Mouse (Mus musculus) adrenal gland, postnatal 10 days (tissue): ENCODE data around the gene Dpp8. TPM values are rescaled to one million over a fixed set of nuclear protein-coding genes. Genes with fewer than 3 reads are reported as not detected.
A peak's percentile ranks its signal among the peaks of the same experiment; 100 is the strongest.
"Not testable (repeated sequence)": the region's sequence is repeated elsewhere in the genome, so short reads cannot be mapped to it uniquely, and the experiment has no call there.

ENCODE experiments used
- DNase-seq: peaks from one replicate; pipeline ENCODE4 v3.0.0; 2021; ENCODE audit warnings: mixed read lengths
- long read RNA-seq, 2 experiments: library from polyadenylated mRNA; stranded (forward); transcript quantifications; one replicate each; pipeline ENCODE4 v2.0.0; 2021
- total RNA-seq, 2 experiments: library from RNA; stranded (reverse); gene quantifications; 2 replicates each; pipeline ENCODE4 v1.2.3; 2021

Gene Dpp8
- 10 to 100 TPM; 74.0 to 86.7 TPM for total RNA-seq
- long read RNA-seq, experiment 1, full-length matches to known transcripts: 19 of 37 reads
- long read RNA-seq, experiment 1, partial matches to known transcripts: 10 of 37 reads
- long read RNA-seq, experiment 1, other reads (novel, unspliced or antisense): 8 of 37 reads
- long read RNA-seq, experiment 2, full-length matches to known transcripts: 8 of 16 reads
- long read RNA-seq, experiment 2, partial matches to known transcripts: 2 of 16 reads
- long read RNA-seq, experiment 2, other reads (novel, unspliced or antisense): 6 of 16 reads

DNA sequence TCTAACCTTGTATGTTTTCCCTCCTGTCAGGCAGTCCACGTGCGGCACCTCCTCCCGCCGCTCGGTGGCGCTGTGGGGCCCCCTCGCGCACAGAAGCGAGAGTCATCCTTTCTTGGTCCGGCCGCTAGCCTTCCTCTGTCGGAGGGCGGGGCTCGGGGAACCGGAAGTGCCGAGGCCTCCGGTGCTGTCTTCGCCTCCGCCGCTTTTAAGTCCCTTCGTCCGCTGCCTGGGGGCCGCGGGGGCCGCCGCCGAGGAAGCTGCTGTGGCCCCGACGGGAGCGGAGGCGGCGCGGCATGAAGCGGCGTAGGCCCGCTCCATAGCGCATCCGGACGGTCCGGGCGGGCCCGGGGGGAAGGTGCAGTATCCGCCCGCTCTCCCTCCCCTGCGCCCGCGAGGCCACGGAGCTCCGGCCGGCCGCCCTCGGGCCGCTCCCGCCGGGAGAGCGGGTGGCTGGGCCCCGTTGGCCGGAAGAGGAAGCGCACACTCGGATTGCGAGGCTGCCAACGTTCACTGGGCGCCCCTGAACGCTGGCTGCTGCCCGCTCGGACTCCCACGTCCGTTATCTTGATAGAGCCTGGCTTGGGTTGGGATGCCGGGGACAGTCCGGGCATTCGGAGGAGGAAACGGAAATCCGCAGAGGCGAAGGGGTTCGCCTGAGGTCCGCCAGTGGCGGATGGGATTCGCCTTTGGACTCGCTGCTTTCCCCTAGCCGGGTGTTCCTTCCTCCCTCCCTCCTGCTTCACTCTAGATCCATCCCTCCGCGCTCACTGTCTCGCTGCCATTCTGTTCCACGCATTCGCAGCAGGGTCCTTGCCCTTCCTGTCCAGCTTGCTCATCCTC is at the start of gene Dpp8:
Gene Dpp8, plus strand, starts transcription at position 146 of the 840 bp plus-strand sequence.
- peak; percentile 97 for DNase-seq

DNA sequence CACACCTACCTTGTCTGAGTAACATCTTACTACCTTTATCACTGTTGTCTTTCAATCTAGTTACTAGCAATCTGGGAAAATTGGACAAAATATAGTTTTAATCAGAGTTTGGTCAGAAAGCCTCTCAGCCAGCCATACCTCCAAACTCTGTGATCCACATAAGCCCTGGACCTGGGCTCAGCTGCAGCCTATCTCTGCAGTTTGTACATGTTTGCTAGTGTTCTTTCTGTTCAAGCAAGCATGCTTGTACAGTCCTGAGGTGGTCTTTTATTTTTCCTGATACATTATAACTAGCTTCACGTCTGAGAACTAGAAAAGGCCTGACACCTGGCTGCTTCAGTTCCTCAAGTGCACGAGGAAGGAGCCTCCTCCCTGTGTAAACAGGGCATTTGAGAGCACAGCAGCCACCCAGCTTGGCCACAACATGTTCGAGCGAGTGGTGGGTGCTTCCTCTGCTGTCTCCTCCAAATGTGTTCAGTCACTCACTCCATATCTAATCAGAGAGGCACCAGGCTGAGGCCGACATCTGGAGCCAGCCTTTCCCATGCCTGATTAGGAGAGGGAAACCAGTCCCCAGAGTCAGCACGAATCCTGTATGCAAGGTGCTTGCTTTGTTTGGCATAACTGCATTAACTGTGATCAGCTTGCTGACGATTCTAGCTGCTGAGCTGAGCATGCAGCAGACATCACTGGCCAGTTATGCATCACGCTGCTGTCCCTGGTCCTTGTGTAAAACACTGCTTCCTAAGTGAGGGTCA is 47.0 kb upstream of the Dpp8 start:
- DNase-seq: no peak

DNA sequence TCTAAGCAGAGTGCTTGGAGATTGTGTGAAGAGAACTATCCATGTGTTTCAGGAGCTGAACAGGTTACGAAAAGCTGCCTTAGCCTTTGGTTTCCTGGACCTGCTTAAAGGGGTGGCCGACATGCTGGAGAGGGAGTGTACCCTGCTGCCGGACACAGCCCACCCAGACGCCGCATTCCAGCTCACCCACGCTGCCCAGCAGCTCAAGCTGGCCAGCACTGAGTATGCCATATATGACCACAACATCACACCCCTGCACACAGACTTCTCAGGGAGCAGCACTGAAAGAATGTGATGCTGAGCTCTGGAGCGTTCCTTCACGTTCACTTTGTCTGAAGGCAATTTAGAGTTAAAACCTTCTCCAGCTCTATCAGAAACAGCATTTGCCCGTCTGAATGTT is 46.4 kb upstream of the Dpp8 start:
- DNase-seq: no peak

DNA sequence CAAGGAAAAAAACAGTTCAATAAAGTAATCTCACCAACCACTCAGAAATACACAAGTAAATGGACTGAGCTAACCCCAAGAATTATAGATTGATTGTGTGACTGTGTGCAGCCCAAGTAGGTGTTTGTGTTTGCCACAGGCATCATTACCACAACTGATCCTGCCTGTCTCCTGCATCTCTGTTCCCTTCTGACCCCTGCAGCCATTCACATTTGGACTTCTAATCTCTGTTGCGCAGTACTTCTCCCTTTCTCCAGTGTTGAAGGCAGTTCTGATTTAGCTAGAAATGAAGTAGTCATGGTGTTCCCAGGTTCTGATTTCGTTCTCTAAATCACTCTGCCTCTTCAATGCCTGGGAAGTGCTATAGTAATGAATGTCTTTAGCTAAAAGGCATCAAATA is 44.6 kb upstream of the Dpp8 start:
- no peak for DNase-seq

DNA sequence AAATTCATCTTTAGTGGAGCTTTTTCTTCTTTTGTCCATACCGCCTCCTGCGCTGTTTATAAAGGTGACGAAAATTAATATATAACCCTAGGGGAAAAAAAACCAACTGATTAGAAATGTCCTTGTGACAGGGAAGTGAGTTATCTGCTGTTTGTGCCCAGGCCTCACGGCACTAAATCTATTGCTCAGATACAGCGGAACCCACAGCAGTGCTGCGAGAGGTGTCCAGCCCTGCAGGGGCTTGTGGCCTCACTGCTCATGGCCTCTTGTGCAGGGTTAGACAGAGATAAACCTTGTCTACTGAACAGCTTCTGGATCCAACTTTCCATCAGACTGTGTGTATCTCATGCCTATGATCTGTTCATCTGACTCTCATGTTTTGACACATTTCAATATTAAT is 43.8 kb upstream of the Dpp8 start:
- no peak for DNase-seq

DNA sequence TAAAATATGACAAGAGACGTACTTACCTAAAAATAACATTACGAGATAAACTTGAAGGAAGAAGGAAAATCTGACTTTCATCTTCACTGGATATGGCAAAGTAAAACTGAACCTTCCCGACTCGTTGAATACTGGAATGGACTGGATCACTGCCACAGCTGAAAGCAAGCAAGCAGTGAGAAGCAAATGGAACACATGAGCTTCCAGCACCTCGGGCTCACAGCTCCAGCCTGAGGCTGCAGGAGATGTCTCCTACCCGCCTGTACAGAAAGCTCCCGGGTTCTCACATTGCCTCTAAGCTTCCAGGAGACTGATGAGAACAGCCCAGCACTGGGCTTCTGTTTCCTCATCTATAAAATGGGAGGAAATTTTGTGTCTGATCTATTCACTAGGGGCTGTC is 41.9 kb upstream of the Dpp8 start:
- no peak for DNase-seq

DNA sequence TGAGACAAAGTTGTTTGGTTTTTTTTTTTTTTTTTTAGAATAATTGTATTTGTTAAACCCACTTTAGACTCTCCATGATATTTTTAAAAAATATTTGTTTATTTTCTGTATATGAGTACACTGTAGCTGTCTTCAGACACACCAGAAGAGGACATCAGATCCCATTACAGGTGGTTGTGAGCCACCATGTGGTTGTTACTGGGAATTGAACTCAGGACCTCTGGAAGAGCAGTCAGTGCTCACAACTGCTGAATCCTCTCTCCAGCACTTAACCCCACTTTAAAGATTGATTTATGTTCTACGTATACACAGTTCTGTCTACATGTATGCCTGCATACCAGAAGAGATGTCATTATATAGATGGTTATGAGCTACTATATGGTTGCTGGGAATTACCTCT is 36.8 kb upstream of the Dpp8 start:
- not testable (repeated sequence) for DNase-seq

DNA sequence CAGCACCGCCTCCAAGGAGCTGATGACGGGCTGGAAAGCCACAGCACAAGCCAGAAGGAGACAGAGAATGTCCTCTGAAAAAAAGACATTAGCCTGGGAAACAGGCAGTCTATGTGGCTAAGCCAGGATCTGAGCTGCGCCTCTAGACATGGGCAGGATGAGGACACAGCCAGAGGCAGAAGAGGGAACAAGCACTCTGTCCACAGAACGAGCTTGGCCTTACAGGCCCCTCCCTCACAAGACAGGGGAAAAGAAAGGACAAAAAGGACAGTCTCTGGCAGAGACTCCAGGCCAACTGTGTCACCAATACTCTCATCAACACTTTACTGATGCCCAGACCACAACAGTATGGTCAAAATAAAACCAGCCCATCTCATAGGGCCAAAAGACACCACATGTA is 30.7 kb upstream of the Dpp8 start:
- no peak for DNase-seq

DNA sequence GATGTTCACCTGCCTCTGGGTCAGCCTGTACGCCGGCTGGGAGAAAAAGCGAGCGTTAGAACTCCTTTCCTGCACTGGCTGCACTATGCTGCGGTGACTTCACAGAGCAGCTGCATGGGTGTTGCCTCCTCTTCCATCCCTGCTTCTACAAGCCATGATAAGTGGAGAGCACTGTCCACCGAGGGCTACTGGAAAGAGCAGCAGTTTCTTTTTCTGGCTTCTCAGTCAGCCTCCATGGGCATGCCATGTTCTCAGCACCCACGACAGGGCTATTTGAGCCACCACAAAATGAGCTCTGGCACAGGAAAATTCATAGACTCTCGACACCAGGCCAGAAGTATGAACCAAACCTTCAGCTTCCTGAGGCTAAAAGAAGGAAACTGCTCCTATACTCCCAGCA is 26.5 kb upstream of the Dpp8 start:
- no peak for DNase-seq

DNA sequence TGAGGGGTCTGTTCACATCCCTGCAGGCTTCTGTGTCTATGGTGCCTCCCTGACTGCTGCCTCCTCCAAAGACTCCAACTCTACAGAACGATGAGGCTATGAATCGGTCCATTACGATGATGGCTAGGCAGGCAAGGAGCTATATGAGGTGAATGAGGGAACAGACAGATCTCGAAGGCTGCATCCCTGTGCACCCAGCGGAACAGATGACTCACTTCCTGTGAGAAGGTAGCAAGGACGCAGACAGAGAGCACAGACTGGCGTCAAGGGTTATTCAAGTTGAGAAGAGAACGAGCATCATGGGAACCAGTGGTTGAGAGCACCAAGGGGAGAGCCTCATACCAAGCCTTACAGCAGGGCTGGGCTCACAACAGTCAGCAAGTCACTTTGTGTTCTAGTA is 21.6 kb upstream of the Dpp8 start:
- DNase-seq: peak; percentile 65

DNA sequence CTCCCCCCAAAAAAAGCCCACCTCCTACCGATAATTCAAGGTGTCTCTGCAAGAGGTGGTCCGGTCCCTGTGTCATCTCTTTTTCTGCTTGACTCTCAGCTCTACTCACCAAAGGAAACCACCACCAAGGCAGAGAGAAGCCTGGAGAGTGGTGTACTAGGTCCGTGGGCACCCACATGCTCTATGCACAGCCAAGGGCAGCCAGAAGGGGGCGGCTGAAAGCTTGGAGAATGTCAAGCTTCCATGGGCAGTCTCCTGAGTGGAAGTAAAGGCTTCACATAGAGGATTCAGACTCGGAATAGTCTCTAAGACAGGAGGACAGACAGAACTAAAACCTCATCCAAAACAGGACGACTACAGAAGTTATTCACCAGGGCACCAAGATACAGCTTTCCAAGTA is 20.9 kb upstream of the Dpp8 start:
- DNase-seq: peak; percentile 78

DNA sequence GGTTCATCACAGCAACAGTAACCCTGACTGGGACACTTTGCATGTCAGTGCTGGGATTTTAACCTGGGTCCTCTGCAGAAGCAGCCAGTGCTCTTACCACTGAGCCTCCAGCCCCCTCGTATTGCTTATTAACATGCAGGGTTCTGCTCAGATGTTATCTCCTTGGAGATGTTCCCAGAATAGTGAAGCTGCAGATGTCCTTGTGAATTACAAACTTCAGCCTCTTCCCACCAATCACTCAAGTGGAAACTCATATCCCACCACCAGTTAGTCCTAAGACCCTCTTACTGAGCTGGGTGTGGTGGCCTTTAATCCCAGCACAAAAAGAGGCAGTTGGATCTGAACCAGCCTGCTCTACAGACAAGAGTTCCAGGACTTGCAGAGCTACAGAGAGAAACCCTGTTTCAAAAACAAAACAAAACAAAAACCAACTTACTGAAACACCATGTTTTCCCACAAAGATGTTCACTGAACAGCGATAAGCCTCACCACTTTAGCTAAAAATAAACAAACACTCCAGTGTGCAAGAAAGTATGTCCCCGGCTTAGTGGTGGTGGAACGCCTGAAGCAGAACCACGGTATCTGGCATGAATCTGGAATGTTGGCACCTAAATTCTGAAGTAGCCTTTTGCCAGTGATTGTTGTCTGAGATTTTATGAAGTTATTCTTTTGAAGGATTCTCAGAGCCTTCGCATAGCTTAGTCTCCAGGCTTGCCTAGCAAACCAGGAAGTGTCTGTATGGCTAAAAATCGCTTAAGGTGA is 16.6 kb upstream of the Dpp8 start:
- DNase-seq: no peak

DNA sequence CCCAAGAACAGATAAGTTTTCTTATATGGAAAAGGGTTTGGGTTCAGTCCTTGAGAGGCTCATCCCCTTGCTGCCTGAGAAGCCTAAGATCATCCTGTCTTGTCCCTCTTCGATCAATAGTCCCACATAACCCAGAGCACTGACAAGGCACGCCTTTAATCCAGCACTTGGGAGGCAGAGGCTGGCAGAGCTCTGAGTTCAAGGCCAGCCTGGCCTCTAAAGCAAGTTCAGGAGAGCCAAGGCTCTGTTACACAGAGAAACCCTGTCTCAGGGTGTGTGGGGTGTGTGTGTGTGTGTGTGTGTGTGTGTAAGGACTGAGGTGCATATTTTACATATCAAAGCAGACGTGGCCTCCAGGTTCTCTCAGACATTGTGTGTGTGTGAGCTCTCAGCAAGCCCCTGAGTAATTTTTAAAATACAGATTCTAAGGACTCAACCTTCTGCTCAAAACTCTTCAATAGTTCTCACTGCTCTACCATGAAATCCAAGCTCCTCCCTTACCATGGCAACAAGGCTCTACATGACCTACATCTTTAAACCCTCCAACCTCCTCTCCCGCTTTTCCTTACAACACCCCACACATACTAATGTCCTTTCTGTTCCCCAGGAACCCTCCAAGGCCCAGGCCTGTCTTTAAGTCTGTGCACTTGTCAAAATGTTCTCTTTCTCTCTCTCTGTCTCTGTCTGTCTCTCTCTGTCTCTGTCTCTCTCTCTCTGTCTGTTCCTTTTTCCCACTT is 15.8 kb upstream of the Dpp8 start:
- no peak for DNase-seq

DNA sequence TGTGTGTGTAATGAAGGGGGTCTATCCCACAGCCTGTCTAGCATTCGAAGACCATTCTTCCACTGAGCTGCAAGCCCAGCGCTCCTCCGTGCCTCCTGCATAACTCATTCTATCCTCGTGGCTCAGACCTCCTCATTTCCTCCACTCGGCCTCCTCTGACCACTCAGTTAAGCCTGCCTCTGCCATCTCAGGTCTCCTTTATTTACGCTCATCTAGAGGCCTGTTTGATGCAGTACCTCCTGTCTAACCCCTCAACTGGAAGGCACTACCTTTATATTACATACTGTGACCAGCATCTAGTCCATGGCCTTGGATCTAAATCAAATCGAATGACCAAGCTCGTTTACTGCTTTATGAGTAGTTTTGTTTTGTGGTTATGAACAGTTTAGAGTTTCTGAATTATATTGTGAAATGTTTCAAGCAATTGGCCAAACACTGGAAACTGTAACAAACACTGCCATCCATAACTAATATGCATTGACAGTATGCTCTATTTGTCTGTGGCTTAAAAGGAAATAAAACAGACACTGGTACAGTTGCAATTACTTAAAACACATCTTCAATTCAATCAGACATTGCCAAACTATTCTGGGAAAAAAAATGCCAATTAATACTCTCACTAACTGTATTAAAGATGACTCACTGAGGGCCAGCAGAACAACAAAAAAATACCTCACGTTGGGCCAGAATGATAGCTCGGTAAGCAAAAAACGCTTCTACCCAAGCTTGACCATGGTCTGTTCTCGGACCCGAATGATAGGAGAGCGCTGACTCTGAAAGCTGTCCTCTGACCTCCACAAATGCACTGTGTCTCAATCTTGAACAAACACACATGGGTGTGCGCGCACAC is 15.0 kb upstream of the Dpp8 start:
- DNase-seq: no peak

DNA sequence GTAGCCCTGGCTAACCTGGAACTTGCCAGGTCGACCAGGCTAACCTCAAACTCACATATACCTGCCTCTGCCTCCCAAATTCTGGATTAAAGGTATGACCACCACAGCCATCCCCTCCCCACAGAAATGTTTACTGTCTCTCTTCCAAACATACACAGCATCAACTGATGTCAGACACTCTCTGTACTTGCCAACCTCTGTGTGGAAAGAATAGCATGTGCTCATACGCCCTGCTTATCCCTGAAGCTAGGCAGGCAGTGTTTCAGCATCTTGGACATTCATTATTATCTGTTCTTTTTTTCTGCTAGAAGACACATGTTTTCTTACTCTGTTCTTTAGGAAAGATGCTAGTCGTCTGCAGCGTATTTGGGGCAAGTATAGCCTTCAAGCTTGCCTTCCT is 14.3 kb upstream of the Dpp8 start:
- no peak for DNase-seq

DNA sequence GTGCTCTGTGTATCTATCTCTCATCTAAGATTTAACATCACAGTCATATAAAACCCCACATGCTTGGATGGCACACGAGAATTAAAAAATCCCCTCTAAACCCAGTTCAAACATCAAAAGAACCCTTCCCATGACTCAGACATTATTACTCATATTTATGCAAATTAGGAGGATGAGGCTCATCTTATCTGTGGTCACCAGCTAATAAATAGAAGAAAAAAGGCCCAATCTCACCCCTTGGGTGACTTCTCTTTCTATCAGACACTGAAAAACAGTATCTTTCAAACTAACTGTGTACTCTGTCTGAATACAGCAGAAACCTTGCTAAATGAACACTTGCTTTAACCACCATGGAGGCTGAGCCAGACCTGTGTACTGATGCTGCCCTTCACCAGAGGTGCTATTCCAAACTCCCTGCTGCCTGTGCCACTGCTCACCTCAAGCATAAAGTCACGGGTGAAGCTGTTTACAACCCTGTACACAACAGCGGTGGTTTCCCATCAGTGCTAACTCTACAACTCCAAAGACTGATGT is 13.6 kb upstream of the Dpp8 start:
- no peak for DNase-seq

DNA sequence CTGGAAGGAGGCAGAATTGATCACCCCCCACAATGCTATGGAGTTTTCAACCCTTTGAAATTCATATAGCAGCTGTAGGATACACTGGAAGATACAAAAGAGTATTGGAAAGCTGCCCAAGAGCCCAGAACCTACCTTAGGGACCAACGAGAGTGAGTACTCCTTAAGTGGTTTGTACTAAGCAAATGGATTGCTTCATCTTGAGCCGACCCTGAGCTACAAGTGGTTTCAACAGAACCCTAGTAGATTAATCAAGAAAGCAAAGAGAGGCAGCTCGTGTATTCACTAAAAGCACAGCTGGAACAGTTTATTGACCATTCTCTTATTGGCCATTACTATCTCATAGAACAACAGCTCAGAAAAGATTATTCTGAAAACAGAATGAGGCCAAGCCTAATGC is 13.1 kb upstream of the Dpp8 start:
- no peak for DNase-seq

DNA sequence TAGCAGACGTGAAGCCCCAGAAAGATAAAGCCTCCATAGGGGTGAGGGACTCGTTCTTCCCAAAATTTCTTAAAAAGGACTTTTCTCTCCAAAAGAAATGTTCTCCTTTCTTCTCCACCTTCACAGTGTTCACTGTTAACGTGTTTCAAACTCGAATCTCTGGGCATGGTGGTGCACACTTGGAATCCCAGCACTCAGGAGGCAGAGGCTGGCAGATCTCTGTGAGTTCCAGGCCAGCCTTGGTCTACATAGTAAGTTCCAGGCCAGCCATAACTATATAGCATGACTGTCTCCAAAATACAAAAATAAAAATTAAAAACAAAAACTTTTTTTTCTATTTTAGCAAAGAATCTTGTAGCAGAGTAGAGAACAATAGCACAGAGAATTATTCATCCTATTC is 12.1 kb upstream of the Dpp8 start:
- no peak for DNase-seq

DNA sequence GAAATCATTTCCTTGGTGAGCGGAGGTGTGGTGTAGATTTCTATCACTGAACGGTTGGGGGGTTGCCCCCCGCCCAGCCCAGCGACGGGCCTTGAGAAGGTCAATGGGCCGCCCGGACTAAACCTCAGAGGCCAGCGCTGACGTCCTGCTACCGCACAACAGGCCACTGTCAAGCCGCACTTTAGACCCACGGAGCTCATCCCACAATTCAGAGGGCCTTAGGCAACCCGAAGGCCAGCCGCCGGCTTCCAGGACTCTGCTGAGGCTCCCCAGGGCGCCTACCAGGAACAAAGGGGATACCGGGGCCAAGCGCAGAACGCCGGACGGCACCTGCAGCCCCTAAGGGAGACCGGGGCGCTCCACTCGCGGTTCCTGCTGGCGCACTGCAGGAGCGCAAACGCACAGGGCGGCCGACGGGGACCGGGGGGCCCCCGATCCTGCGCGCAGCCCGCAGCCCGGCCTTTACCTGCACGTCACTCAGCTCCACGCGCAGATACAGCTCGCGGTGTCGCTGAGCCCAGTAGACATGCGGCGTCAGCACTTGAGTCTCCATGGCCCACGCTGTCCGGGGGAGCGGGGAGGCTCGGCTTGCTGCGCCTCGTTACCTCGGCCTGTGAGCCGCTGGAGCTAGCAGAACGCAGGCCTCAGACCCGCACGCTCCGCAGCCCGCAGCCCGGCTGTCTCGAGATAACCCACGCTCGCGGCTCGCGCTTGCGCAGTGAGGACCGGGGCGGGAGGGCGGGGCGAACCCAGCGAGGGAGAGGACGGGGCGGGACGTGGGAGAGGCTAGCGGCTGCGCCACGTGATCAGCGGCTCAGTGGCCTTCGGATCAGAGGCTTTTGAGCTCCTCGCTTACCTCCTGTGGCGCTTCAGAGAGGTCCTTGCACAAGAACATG is 11.0 kb upstream of the Dpp8 start, which contains the start of gene Hacd3:
Gene Hacd3, minus strand, starts transcription at position 703 of the 896 bp plus-strand sequence.
- peak; percentile 94 for DNase-seq
